Mouse (Mus musculus) kidney, postnatal 0 days (tissue): ENCODE results near the gene Icosl. TPM values are rescaled to one million over a fixed set of nuclear protein-coding genes. Genes with fewer than 3 reads are reported as not detected.
"Not testable (repeated sequence)": the region's sequence is repeated elsewhere in the genome, so short reads cannot be mapped to it uniquely, and the experiment has no call there.

Source experiments
- ATAC-seq: fragments of 200-750 bp; cut with Nextera tagmentation; replicated peaks from 2 replicates; pipeline ENCODE4 v1.8.0; 2017; ENCODE audit warnings: low read depth, moderate number of reproducible peaks, moderate TSS enrichment, moderate library complexity; ENCODE audit not compliant: low FRiP score
- DNase-seq: peaks from one replicate; pipeline ENCODE4 v3.0.0-alpha.2; 2016; ENCODE audit warnings: low spot score
- H3K27ac ChIP-seq: fragments of 300-500 bp; sonication (generic); 2 replicates; pipeline ENCODE4 v1.5.1; 2014; ENCODE audit warnings: mild to moderate bottlenecking
- H3K27me3 ChIP-seq: fragments of 300-500 bp; sonication (generic); 2 replicates; pipeline ENCODE4 v1.6.1; 2014; ENCODE audit warnings: low read length, mixed read lengths; ENCODE audit not compliant: insufficient read depth
- H3K36me3 ChIP-seq: fragments of 300-500 bp; sonication (generic); 2 replicates; pipeline ENCODE4 v1.6.1; 2014; ENCODE audit warnings: low read length, mixed read lengths; ENCODE audit not compliant: insufficient read depth
- H3K4me1 ChIP-seq: fragments of 300-500 bp; sonication (generic); replicated peaks from 2 replicates; pipeline ENCODE4 v1.6.1; 2014; ENCODE audit warnings: antibody characterized with exemption, low read length, mixed read lengths; ENCODE audit not compliant: insufficient read depth
- H3K4me2 ChIP-seq: fragments of 300-500 bp; sonication (generic); 2 replicates; pipeline ENCODE4 v1.6.1; 2014; ENCODE audit warnings: mild to moderate bottlenecking, low read length, moderate library complexity, mixed read lengths
- H3K4me3 ChIP-seq: fragments of 300-500 bp; sonication (generic); replicated peaks from 2 replicates; pipeline ENCODE4 v1.5.1; 2014; ENCODE audit warnings: low read depth, low read length
- H3K9ac ChIP-seq: fragments of 300-500 bp; sonication (generic); 2 replicates; pipeline ENCODE4 v1.6.1; 2014; ENCODE audit warnings: low read depth, low read length
- H3K9me3 ChIP-seq: fragments of 300-500 bp; sonication (generic); replicated peaks from 2 replicates; pipeline ENCODE4 v1.6.1; 2016; ENCODE audit warnings: low read length, inconsistent platforms, mixed read lengths
- CTCF ChIP-seq: IDR thresholded peaks from 2 replicates; pipeline ENCODE4 v1.5.1; 2016; ENCODE audit warnings: antibody characterized with exemption, low read depth, mild to moderate bottlenecking, moderate library complexity
- WGBS: fragments of 180-500 bp; shearing (Covaris S2); extraction: QIAGEN DNeasy Blood & Tissue Kit; methylation state at CpG from one replicate; pipeline ENCODE4 v1.1.7; 2014; 5-methylcytosine and 5-hydroxymethylcytosine counted together
- polyA plus RNA-seq: library from polyadenylated mRNA; unstranded; fragments of >200 nt; fragmentation: Nextera tagmentation; extraction: Ambion mirVana; gene quantifications from 2 replicates; pipeline ENCODE4 v1.2.1, GENCODE M21; 2015

Gene Icosl
- polyA plus RNA-seq, 1 experiment from 2014 or later, result 6.5 TPM

GRCm38 (mm10) chr10:78090706-78091491, 21.8 kb downstream of the Icosl start:
- no peaks in the 10 kb centered on the region for H3K4me1 ChIP-seq
- H3K9ac ChIP-seq, result no peak overlapping the region
- no peak overlapping the region for H3K4me2 ChIP-seq
- H3K4me3 ChIP-seq, result no peak overlapping the region
- ATAC-seq (no peak), DNase-seq (no peak)
- no peaks in the 10 kb centered on the region for H3K9me3 ChIP-seq
- no peaks in the 10 kb centered on the region for H3K27me3 ChIP-seq
- no peak for TF ChIP-seq CTCF
- no peak overlapping the region for H3K27ac ChIP-seq
- no peaks in the 10 kb centered on the region for H3K36me3 ChIP-seq
- 74% methylated on average over 4 of the region's 4 CpGs for WGBS

DNA sequence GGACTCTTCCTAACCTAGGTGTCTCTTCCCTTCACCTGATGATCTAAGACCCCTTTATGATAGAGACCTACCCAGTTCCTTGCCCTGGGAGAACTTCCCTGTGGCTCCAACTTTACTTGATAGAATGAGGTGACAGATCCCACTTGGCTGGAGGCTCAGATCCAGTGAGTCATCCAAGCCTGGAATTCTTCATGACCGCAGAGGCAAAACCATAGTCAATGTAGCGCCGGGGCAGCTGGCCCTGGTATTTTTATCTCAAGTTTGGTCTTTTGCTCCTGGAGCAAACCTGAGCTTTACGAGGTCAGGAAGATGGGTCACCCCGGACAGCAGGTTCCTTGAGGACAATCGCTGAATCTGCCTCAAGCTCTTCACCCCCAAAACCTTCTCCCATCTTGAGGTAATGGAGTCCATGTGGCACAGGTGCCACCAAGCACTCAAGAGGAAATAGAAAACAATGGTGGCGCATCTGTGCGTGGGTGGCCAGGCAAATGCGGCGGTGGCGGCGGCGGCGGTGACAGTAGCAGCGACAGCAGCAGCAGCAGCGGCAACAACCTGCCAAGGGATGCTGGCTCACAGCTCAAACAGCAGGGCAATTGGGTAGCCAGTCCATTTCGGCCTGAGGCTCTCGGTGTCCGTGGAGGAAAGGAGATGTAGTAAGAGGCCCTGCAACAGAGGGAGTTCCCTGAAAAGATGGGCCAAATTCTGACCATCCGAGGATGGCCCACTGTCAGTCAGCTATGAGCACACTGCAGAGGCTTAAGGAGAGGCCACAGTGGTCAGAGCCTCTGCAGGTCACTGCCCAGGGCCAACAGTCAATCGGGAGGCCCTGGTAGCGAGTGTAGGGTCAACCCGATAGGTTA, 23.0 kb downstream of the Icosl start:
- Histone ChIP-seq H3K4me1 (no peaks in the 10 kb centered on the region), H3K9ac (no peak overlapping the region), H3K4me3 (no peak overlapping the region), H3K9me3 (no peaks in the 10 kb centered on the region), H3K27ac (no peak overlapping the region), H3K4me2 (no peak overlapping the region), H3K27me3 (no peaks in the 10 kb centered on the region), H3K36me3 (no peaks in the 10 kb centered on the region)
- TF ChIP-seq CTCF, result no peak
- ATAC-seq, result no peak
- DNase-seq, result no peak
- 79% methylated on average over 23 of the region's 23 CpGs for WGBS

DNA sequence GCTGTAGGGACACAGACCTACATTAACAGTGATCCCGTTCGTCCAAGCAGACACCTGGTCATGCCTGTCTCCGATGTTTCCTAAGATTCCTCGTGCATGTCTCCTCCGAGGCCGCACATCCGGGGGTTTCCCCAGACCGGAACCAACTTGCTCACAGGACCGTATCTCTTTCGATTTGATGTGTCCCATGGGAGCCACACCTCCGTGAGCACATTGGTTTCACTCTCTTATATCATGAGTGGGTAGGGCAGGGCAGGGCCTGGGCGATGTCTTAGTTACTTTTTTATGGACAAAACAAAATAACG, 23.6 kb downstream of the Icosl start:
- Histone ChIP-seq H3K27me3 (no peaks in the 10 kb centered on the region), H3K4me1 (no peaks in the 10 kb centered on the region), H3K9me3 (no peaks in the 10 kb centered on the region), H3K4me3 (no peak overlapping the region), H3K27ac (no peak overlapping the region), H3K9ac (no peak overlapping the region), H3K36me3 (no peaks in the 10 kb centered on the region), H3K4me2 (no peak overlapping the region)
- 58% methylated on average over 13 of the region's 13 CpGs for WGBS
- DNase-seq (no peak), ATAC-seq (no peak)
- no peak for TF ChIP-seq CTCF

GRCm38 (mm10) chr10:78095221-78095620, 26.1 kb downstream of the Icosl start:
- Histone ChIP-seq H3K4me3 (no peak overlapping the region), H3K9me3 (no peaks in the 10 kb centered on the region), H3K4me2 (no peak overlapping the region), H3K27ac (no peak overlapping the region), H3K4me1 (no peaks in the 10 kb centered on the region), H3K27me3 (no peaks in the 10 kb centered on the region), H3K36me3 (no peaks in the 10 kb centered on the region), H3K9ac (no peak overlapping the region)
- ATAC-seq, result no peak
- DNase-seq, result no peak
- TF ChIP-seq CTCF, result no peak

- no peak for DNase-seq
Measured at GRCm38 (mm10) chr10:78095954-78096931, 27.1 kb downstream of the Icosl start.

DNA sequence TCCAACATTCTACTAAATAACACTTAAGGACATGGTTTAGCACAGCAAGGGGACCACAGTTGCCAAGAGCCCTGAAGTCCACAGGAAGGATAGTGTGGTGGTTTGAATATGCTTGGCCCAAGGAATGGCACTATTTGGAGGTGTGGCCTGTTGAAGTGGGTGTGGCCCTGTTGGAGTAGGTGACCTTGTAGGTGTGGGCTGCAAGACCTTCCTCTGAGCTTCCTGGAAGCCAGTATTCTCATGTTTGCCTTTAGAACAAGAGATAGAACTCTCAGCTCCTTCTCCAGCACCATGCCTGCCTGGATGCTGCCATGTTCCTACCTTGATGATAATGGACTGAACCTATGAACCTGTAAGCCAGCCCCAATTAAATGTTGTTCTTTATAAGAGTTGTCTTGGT, 30.8 kb downstream of the Icosl start:
- not testable (repeated sequence) for DNase-seq, H3K9ac ChIP-seq, H3K36me3 ChIP-seq, H3K4me2 ChIP-seq, H3K27ac ChIP-seq, ATAC-seq, H3K4me3 ChIP-seq, H3K9me3 ChIP-seq, H3K27me3 ChIP-seq
- peaks cover 19% of the 10 kb centered on the region; the same call in 1 of the 2 replicates for H3K4me1 ChIP-seq

More at GRCm38 (mm10) chr10:78095954-78096931, 27.1 kb downstream of the Icosl start:
- H3K4me1 ChIP-seq, result peaks cover 2% of the 10 kb centered on the region; the same call in 1 of the 2 replicates
- no peak overlapping the region for H3K4me2 ChIP-seq
- WGBS, result 77% methylated on average over 5 of the region's 5 CpGs
- ATAC-seq, result no peak
- no peaks in the 10 kb centered on the region for H3K36me3 ChIP-seq
- H3K27ac ChIP-seq, result no peak overlapping the region
- TF ChIP-seq CTCF, result no peak
- no peaks in the 10 kb centered on the region for H3K9me3 ChIP-seq
- no peaks in the 10 kb centered on the region for H3K27me3 ChIP-seq
- no peak overlapping the region for H3K9ac ChIP-seq
- H3K4me3 ChIP-seq, result no peak overlapping the region
